Comparison of ENCODE assay signal across 9 mouse cellular contexts in the genomic region with DNA sequence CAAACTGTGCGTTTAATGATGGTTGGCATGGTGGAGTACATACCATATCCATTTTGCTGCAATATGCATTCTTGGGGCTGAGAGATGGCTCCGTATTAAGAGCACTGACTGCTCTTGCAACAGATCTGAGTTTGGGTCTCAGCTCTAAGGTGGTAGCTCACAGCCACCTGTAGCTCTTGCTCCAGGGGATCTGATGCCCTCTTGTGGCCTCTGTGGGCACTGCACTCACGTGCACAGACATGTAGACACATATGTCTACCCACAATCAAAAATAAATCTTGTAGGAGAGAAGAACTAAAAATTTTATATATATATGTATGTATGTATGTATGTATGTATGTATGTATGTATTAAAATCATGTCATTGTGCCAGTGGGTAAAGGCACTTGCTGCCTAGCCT.
DNase-seq lines count a peak whose midpoint lies in the region; ATAC-seq and TF ChIP-seq lines count a peak whose summit lies in the region.
"Had no signal": no experiment of that assay in that cellular context is flagged by ENCODE, and none has a peak within 500 bp of the region (broad histone marks: within the 10 kb centered on the region; RNA-seq: fewer than 3 reads in every experiment).

No protein-coding gene starts in this region.

- 93% methylated on average over 3 of the region's 3 CpGs for WGBS in intestine, postnatal 0 days
- WGBS in intestine, embryonic 15.5 days, result 94% methylated on average over 3 of the region's 3 CpGs

- no peaks in the 10 kb centered on the region for H3K27me3 ChIP-seq in intestine, postnatal 0 days (replicated peaks; ENCODE audit: control insufficient read depth, insufficient read depth, low read length)
- no peaks in the 10 kb centered on the region for H3K27me3 ChIP-seq in intestine, embryonic 15.5 days (replicated peaks)

- H3K4me2 ChIP-seq in intestine, postnatal 0 days (replicated peaks; ENCODE audit: low read depth), result no peak overlapping the region
- no peak overlapping the region for H3K4me2 ChIP-seq in intestine, embryonic 15.5 days (replicated peaks)

- no peak overlapping the region for H3K27ac ChIP-seq in intestine, postnatal 0 days (ENCODE audit: low read depth, low read length)
- no peak overlapping the region for H3K27ac ChIP-seq in intestine, embryonic 15.5 days
- H3K27ac ChIP-seq: midbrain, embryonic 10.5 days had no signal

- H3K36me3 ChIP-seq in intestine, postnatal 0 days (ENCODE audit: control insufficient read depth, insufficient read depth), result no peaks in the 10 kb centered on the region
- H3K36me3 ChIP-seq in intestine, embryonic 15.5 days, result no peaks in the 10 kb centered on the region
- H3K36me3 ChIP-seq: midbrain, embryonic 10.5 days had no signal

- no peak for ATAC-seq in intestine, postnatal 0 days
- ATAC-seq in intestine, embryonic 15.5 days, result no peak
- no peak for ATAC-seq in cerebellum, adult (ENCODE audit: insufficient number of reproducible peaks, low FRiP score, low TSS enrichment)

- no peaks in the 10 kb centered on the region for H3K4me1 ChIP-seq in intestine, postnatal 0 days (replicated peaks; ENCODE audit: control insufficient read depth, insufficient read depth, low read length)
- peaks cover 9% of the 10 kb centered on the region; the same call in 1 of the 2 replicates for H3K4me1 ChIP-seq in intestine, embryonic 15.5 days (replicated peaks)

- DNase-seq in 416B (ENCODE audit: low read depth) (peak; percentile 52), ES-CJ7 (ENCODE audit: low read depth, low spot score) (peak; percentile 80)
- peak; percentile 71 for DNase-seq in kidney, postnatal 4 days
- DNase-seq in frontal cortex, postnatal 10 days (ENCODE audit: low spot score in 2 of 2), result no peak
- DNase-seq in gastrocnemius, postnatal 4 days (ENCODE audit: low spot score in 2 of 2), result no peak

- H3K9ac ChIP-seq in intestine, postnatal 0 days (ENCODE audit: low read depth, low read length), result no peak overlapping the region
- no peak overlapping the region for H3K9ac ChIP-seq in intestine, embryonic 15.5 days

- H3K9me3 ChIP-seq in intestine, postnatal 0 days (ENCODE audit: control insufficient read depth), result no peaks in the 10 kb centered on the region
- H3K9me3 ChIP-seq in intestine, embryonic 15.5 days, result no peaks in the 10 kb centered on the region
- H3K9me3 ChIP-seq: midbrain, embryonic 10.5 days had no signal

- no peak overlapping the region for H3K4me3 ChIP-seq in intestine, postnatal 0 days (ENCODE audit: low read depth, low read length)
- no peak overlapping the region for H3K4me3 ChIP-seq in intestine, embryonic 15.5 days (replicated peaks)
- H3K4me3 ChIP-seq: midbrain, embryonic 10.5 days had no signal

- peak; percentile 55 for TF ChIP-seq CTCF in intestine, postnatal 0 days (IDR thresholded peaks at IDR 0.05; ENCODE audit: low read depth)

Comparison
In these comparisons a context has a peak if more than half of its experiments do, and no peak if none do; other contexts are left out.
1. DNase-seq: peak in 416B (single experiment), ES-CJ7 (single experiment) and kidney, postnatal 4 days (2 of 2); none in frontal cortex, postnatal 10 days (0 of 2) and gastrocnemius, postnatal 4 days (0 of 2).